Mouse (Mus musculus): ENCODE results near the gene Tsc22d3. TPM values are rescaled to one million over a fixed set of nuclear protein-coding genes. Genes with fewer than 3 reads are reported as not detected.
"Not testable (repeated sequence)": the region's sequence is repeated elsewhere in the genome, so short reads cannot be mapped to it uniquely, and the experiment has no call there.

Tsc22d3 gene
- polyA plus RNA-seq, 1 experiment, result 95.0 TPM

DNA sequence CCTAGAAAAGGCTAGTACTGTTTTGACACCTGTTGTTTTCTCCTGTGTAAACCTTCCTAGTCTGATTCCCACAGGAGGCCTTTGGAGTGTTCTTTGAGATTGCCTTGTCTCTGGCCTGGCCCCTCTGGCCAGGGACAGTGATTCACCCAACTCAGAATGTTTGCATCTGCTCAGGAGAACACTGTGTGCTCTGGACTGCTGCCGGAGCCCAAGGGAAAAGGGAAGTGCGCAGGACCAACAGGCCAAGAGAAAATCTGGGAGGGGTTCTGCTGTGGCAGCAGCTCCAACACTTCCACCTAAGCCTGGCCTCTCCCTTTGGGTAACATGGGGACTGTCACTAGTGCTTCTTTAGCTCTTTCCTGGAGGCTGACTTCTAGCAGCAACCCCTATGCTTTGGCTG lies 87.1 kb downstream of the Tsc22d3 start:
- no peaks in the 10 kb centered on the region for H3K27me3 ChIP-seq (ENCODE audit: control insufficient read depth, insufficient read depth, low read length)
- TF ChIP-seq CTCF (IDR thresholded peaks at IDR 0.05; ENCODE audit: borderline replicate concordance, control insufficient read depth, extremely low read depth, insufficient read depth, low read length, poor library complexity) (no peak), POLR2A (IDR thresholded peaks at IDR 0.05; ENCODE audit: control insufficient read depth, extremely low read depth, insufficient read depth, low read length, poor library complexity) (no peak)
- 73% methylated on average over 2 of the region's 2 CpGs for WGBS
- no peak overlapping the region for H3K27ac ChIP-seq (ENCODE audit: control insufficient read depth, insufficient read depth, low read length)
- no peaks in the 10 kb centered on the region for H3K36me3 ChIP-seq (ENCODE audit: control insufficient read depth, insufficient read depth, low read length)
- H3K4me3 ChIP-seq (ENCODE audit: control insufficient read depth, insufficient read depth, low read length), result no peak overlapping the region
- DNase-seq, result no peak
- H3K4me1 ChIP-seq (replicated peaks; ENCODE audit: control insufficient read depth, insufficient read depth, low read length), result peaks cover 2% of the 10 kb centered on the region

DNA sequence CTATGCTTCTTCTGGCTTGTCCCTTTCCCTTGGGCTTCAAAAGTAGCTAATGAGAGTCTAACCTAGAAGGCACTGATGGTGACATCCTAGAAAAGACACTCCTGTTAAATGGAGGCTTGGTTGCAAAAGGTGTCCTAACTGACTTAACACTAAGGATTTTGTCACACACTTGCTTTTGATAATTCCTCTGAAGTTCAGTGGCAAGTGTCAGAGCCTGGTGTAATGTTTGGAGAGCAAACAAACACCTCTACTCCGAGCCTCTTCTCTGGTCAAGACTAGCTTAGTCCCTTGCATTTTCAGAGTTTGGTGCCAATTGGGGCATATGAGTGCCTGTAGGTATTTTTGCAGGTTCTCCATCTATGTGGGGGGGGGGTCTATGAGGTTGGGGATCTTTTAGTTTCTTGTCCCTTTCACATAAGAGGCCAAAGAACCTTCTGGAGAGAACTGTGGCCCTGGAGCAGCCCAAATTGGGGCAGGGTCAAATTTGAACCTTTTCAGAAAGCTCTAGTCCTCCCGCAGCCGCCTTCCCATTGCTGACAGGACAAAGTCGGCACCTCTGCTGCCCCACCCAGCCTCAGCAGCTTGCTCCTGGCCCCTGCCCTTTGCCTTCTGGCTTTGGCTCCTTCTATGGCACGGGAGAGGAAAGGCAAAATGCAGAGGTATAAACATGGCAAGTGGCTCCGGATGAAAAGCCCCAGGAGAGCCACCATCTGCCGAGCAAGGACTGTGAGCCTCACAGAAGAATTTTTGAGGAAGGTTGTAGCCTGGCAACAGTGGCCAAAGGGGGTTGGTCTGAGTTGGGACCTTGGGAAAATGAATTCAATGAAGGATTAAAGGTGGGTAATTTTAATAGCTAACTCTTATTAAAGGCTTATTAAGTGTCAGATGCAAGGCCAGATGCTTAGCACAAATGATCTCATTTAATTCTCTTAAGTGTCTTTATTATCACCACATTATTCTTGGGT lies 88.5 kb downstream of the Tsc22d3 start:
- TF ChIP-seq POLR2A (IDR thresholded peaks at IDR 0.05; ENCODE audit: control insufficient read depth, extremely low read depth, insufficient read depth, low read length, poor library complexity) (no peak), CTCF (IDR thresholded peaks at IDR 0.05; ENCODE audit: borderline replicate concordance, control insufficient read depth, extremely low read depth, insufficient read depth, low read length, poor library complexity) (no peak)
- Histone ChIP-seq H3K4me3 (ENCODE audit: control insufficient read depth, insufficient read depth, low read length) (no peak overlapping the region), H3K27ac (ENCODE audit: control insufficient read depth, insufficient read depth, low read length) (no peak overlapping the region), H3K27me3 (ENCODE audit: control insufficient read depth, insufficient read depth, low read length) (no peaks in the 10 kb centered on the region), H3K4me1 (replicated peaks; ENCODE audit: control insufficient read depth, insufficient read depth, low read length) (peaks cover 8% of the 10 kb centered on the region; the same call in 1 of the 2 replicates), H3K36me3 (ENCODE audit: control insufficient read depth, insufficient read depth, low read length) (no peaks in the 10 kb centered on the region)
- no peak for DNase-seq
- 91% methylated on average over 7 of the region's 7 CpGs for WGBS

DNA sequence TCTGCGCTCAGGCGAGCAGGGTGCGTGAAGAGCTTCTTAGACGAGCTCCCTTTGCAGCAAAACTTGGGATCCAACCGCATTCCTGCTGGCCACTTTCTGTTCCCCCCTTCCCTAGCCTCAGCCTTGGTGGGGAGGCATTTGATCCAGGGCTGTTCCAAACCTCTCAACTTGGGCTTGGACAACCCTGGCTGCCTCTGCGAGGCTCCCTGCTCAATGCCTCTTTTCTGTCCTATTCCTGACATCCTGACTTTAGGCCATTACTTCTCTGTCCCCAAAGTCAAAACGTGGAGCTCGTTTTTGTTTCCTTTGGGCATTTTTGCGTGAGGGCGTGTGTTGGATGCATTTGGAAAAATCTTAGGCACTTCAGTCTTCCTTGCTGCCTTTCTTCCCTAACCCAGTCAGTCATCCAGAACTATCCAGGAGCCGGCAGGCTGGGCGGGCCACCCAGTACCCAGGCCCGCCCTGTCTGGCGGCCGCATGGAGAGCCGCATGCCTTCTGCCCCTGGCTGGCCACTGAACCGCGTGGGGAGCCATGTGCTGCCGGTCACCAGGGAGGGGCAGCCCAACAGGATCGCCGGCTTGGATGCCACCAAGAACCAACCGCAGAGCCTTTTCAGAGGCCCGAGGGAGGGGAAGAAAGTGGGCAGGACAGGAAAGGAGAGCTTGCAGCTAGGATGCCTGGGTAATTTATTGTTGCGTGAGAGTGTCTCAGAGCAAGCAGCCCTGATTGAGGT lies 89.6 kb downstream of the Tsc22d3 start:
- Histone ChIP-seq H3K4me1 (replicated peaks; ENCODE audit: control insufficient read depth, insufficient read depth, low read length) (peaks cover 16% of the 10 kb centered on the region), H3K27me3 (ENCODE audit: control insufficient read depth, insufficient read depth, low read length) (no peaks in the 10 kb centered on the region), H3K36me3 (ENCODE audit: control insufficient read depth, insufficient read depth, low read length) (no peaks in the 10 kb centered on the region), H3K4me3 (ENCODE audit: control insufficient read depth, insufficient read depth, low read length) (no peak overlapping the region), H3K27ac (ENCODE audit: control insufficient read depth, insufficient read depth, low read length) (no peak overlapping the region)
- no peak for DNase-seq
- TF ChIP-seq CTCF (IDR thresholded peaks at IDR 0.05; ENCODE audit: borderline replicate concordance, control insufficient read depth, extremely low read depth, insufficient read depth, low read length, poor library complexity) (no peak), POLR2A (IDR thresholded peaks at IDR 0.05; ENCODE audit: control insufficient read depth, extremely low read depth, insufficient read depth, low read length, poor library complexity) (no peak)
- 65% methylated on average over 19 of the region's 24 CpGs for WGBS

- H3K4me3 ChIP-seq (ENCODE audit: control insufficient read depth, insufficient read depth, low read length), result no peak overlapping the region
- 66% methylated on average over 6 of the region's 6 CpGs for WGBS
- no peak overlapping the region for H3K27ac ChIP-seq (ENCODE audit: control insufficient read depth, insufficient read depth, low read length)
- no peaks in the 10 kb centered on the region for H3K27me3 ChIP-seq (ENCODE audit: control insufficient read depth, insufficient read depth, low read length)
- peaks cover 24% of the 10 kb centered on the region for H3K4me1 ChIP-seq (replicated peaks; ENCODE audit: control insufficient read depth, insufficient read depth, low read length)
- DNase-seq, result no peak
- TF ChIP-seq POLR2A (IDR thresholded peaks at IDR 0.05; ENCODE audit: control insufficient read depth, extremely low read depth, insufficient read depth, low read length, poor library complexity), result no peak
- no peak for TF ChIP-seq CTCF (IDR thresholded peaks at IDR 0.05; ENCODE audit: borderline replicate concordance, control insufficient read depth, extremely low read depth, insufficient read depth, low read length, poor library complexity)
- H3K36me3 ChIP-seq (ENCODE audit: control insufficient read depth, insufficient read depth, low read length), result no peaks in the 10 kb centered on the region
Measured at GRCm38 (mm10) chrX:140509817-140510216, 90.6 kb downstream of the Tsc22d3 start.

DNA sequence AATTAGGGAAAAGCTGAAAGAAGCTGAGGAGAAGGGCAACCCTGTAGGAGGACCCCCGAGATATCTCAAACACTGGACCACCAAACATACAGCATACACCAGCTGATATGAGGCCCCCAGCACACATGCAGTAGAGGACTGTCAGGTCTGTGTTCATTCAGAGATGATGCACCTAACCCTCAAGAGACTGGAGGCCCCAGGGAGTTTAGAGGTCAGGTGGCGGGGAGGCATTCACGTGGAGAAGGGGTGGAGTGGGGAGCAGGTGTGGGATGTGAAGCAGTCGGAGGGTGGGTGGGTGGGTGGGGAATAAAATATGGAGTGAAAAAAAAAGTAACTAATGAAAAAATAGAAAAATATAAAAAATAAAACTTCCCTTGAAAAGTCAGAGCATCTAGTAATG lies 91.7 kb downstream of the Tsc22d3 start:
- not testable (repeated sequence) for H3K27me3 ChIP-seq (ENCODE audit: control insufficient read depth, insufficient read depth, low read length); H3K27ac ChIP-seq (ENCODE audit: control insufficient read depth, insufficient read depth, low read length); H3K36me3 ChIP-seq (ENCODE audit: control insufficient read depth, insufficient read depth, low read length); H3K4me3 ChIP-seq (ENCODE audit: control insufficient read depth, insufficient read depth, low read length); DNase-seq
- WGBS, result 64% methylated on average over 4 of the region's 4 CpGs
- H3K4me1 ChIP-seq (replicated peaks; ENCODE audit: control insufficient read depth, insufficient read depth, low read length), result peaks cover 31% of the 10 kb centered on the region

- H3K36me3 ChIP-seq (ENCODE audit: control insufficient read depth, insufficient read depth, low read length), result no peaks in the 10 kb centered on the region
- no peak overlapping the region for H3K4me3 ChIP-seq (ENCODE audit: control insufficient read depth, insufficient read depth, low read length)
- 94% methylated on average over 1 of the region's 1 CpGs for WGBS
- TF ChIP-seq POLR2A (IDR thresholded peaks at IDR 0.05; ENCODE audit: control insufficient read depth, extremely low read depth, insufficient read depth, low read length, poor library complexity) (no peak), CTCF (IDR thresholded peaks at IDR 0.05; ENCODE audit: borderline replicate concordance, control insufficient read depth, extremely low read depth, insufficient read depth, low read length, poor library complexity) (no peak)
- DNase-seq, result no peak
- H3K27ac ChIP-seq (ENCODE audit: control insufficient read depth, insufficient read depth, low read length), result no peak overlapping the region
- no peaks in the 10 kb centered on the region for H3K27me3 ChIP-seq (ENCODE audit: control insufficient read depth, insufficient read depth, low read length)
- H3K4me1 ChIP-seq (replicated peaks; ENCODE audit: control insufficient read depth, insufficient read depth, low read length), result peaks cover 31% of the 10 kb centered on the region
Measured at GRCm38 (mm10) chrX:140507377-140507776, 93.1 kb downstream of the Tsc22d3 start.
